Mouse (Mus musculus) intestine, embryonic 16.5 days (tissue): ENCODE measurements around the gene Sh2b1. TPM values are rescaled to one million over a fixed set of nuclear protein-coding genes. Genes with fewer than 3 reads are reported as not detected.
A peak's percentile ranks its signal among the peaks of the same experiment; 100 is the strongest.

Experiments
- ATAC-seq: fragments of 200-750 bp; cut with Nextera tagmentation; 2 replicates; pipeline ENCODE4 v1.8.0; 2017; ENCODE audit warnings: moderate TSS enrichment, moderate library complexity
- H3K27ac ChIP-seq: fragments of 300-500 bp; sonication (generic); 2 replicates; pipeline ENCODE4 v1.5.1; 2014; ENCODE audit warnings: mild to moderate bottlenecking, low read length
- H3K27me3 ChIP-seq: fragments of 300-500 bp; sonication (generic); replicated peaks from 2 replicates; pipeline ENCODE4 v1.6.1; 2014; ENCODE audit warnings: low read length, control low read depth, mixed read lengths; ENCODE audit not compliant: control insufficient read depth, insufficient read depth
- H3K36me3 ChIP-seq: fragments of 300-500 bp; sonication (generic); 2 replicates; pipeline ENCODE4 v1.6.1; 2014; ENCODE audit warnings: low read length, control low read depth; ENCODE audit not compliant: control insufficient read depth, insufficient read depth
- H3K4me1 ChIP-seq: fragments of 300-500 bp; sonication (generic); 2 replicates; pipeline ENCODE4 v1.6.1; 2014; ENCODE audit warnings: low read length, control low read depth, mixed read lengths; ENCODE audit not compliant: control insufficient read depth, insufficient read depth
- H3K4me2 ChIP-seq: fragments of 300-500 bp; sonication (generic); 2 replicates; pipeline ENCODE4 v1.6.1; 2014; ENCODE audit warnings: low read depth, low read length, control low read depth
- H3K4me3 ChIP-seq: fragments of 300-500 bp; sonication (generic); 2 replicates; pipeline ENCODE4 v1.5.1; 2014; ENCODE audit warnings: mild to moderate bottlenecking, low read length
- H3K9ac ChIP-seq: fragments of 300-500 bp; sonication (generic); 2 replicates; pipeline ENCODE4 v1.6.1; 2014; ENCODE audit warnings: low read depth, low read length
- H3K9me3 ChIP-seq: fragments of 300-500 bp; sonication (generic); 2 replicates; pipeline ENCODE4 v1.6.1; 2016; ENCODE audit warnings: low read length, control low read depth; ENCODE audit not compliant: control insufficient read depth
- whole genome bisulfite sequencing: fragments of 180-500 bp; shearing (Covaris S2); extraction: QIAGEN DNeasy Blood & Tissue Kit; methylation state at CpG from one replicate; pipeline ENCODE4 v1.1.7; 2014; 5-methylcytosine and 5-hydroxymethylcytosine counted together
- polyA plus RNA-seq: library from polyadenylated mRNA; unstranded; fragments of >200 nt; fragmentation: Nextera tagmentation; extraction: Ambion mirVana; gene quantifications from 2 replicates; pipeline ENCODE4 v1.2.1, GENCODE M21; 2015

The Sh2b1 gene
- polyA plus RNA-seq, 1 experiment from 2014 or later: 43.2 TPM

GRCm38 (mm10) chr7:126470077-126470476, 5.1 kb downstream of the Sh2b1 start:
- Histone ChIP-seq H3K27ac (no peak overlapping the region), H3K4me3 (no peak overlapping the region), H3K27me3 (no peaks in the 10 kb centered on the region), H3K9ac (no peak overlapping the region), H3K4me1 (peaks cover 14% of the 10 kb centered on the region), H3K9me3 (no peaks in the 10 kb centered on the region), H3K36me3 (peaks cover 27% of the 10 kb centered on the region), H3K4me2 (no peak overlapping the region)
- WGBS: 76% methylated on average over 6 of the region's 6 CpGs
- ATAC-seq: no peak

GRCm38 (mm10) chr7:126467834-126468627, 7.2 kb downstream of the Sh2b1 start:
- H3K4me1 ChIP-seq: peaks cover 6% of the 10 kb centered on the region
- H3K36me3 ChIP-seq: peaks cover 27% of the 10 kb centered on the region
- no peaks in the 10 kb centered on the region for H3K27me3 ChIP-seq
- no peak overlapping the region for H3K9ac ChIP-seq
- no peak overlapping the region for H3K4me2 ChIP-seq
- WGBS: 91% methylated on average over 18 of the region's 18 CpGs
- H3K27ac ChIP-seq: no peak overlapping the region
- H3K4me3 ChIP-seq: no peak overlapping the region
- H3K9me3 ChIP-seq: no peaks in the 10 kb centered on the region
- no peak for ATAC-seq

GRCm38 (mm10) chr7:126467271-126467670, 8.0 kb downstream of the Sh2b1 start:
- Histone ChIP-seq H3K36me3 (peaks cover 22% of the 10 kb centered on the region), H3K27me3 (no peaks in the 10 kb centered on the region), H3K9me3 (no peaks in the 10 kb centered on the region), H3K9ac (no peak overlapping the region), H3K27ac (no peak overlapping the region), H3K4me1 (peaks cover 6% of the 10 kb centered on the region), H3K4me3 (no peak overlapping the region), H3K4me2 (no peak overlapping the region)
- peak; percentile 22; the same call in 1 of the 2 replicates for ATAC-seq
- 72% methylated on average over 5 of the region's 5 CpGs for WGBS

- WGBS: 83% methylated on average over 5 of the region's 5 CpGs
- Histone ChIP-seq H3K9me3 (no peaks in the 10 kb centered on the region), H3K27ac (no peak overlapping the region), H3K27me3 (no peaks in the 10 kb centered on the region), H3K36me3 (peaks cover 21% of the 10 kb centered on the region), H3K9ac (no peak overlapping the region), H3K4me2 (no peak overlapping the region), H3K4me1 (peaks cover 6% of the 10 kb centered on the region), H3K4me3 (no peak overlapping the region)
- no peak for ATAC-seq
These were observed 8.5 kb downstream of the Sh2b1 start for GRCm38 (mm10) chr7:126466707-126467106.

GRCm38 (mm10) chr7:126466116-126466515, 9.1 kb downstream of the Sh2b1 start:
- H3K9me3 ChIP-seq: no peaks in the 10 kb centered on the region
- no peak overlapping the region for H3K9ac ChIP-seq
- peaks cover 6% of the 10 kb centered on the region for H3K4me1 ChIP-seq
- H3K27me3 ChIP-seq: no peaks in the 10 kb centered on the region
- WGBS: 66% methylated on average over 9 of the region's 9 CpGs
- no peak overlapping the region for H3K4me3 ChIP-seq
- no peak overlapping the region for H3K27ac ChIP-seq
- H3K36me3 ChIP-seq: peaks cover 21% of the 10 kb centered on the region
- ATAC-seq: no peak
- H3K4me2 ChIP-seq: no peak overlapping the region

GRCm38 (mm10) chr7:126465246-126466030, 9.8 kb downstream of the Sh2b1 start:
- WGBS: 34% methylated on average over 7 of the region's 7 CpGs
- H3K9ac ChIP-seq: peak overlapping the region; percentile 0; the same call in 1 of the 2 replicates
- H3K36me3 ChIP-seq: peaks cover 21% of the 10 kb centered on the region
- H3K4me2 ChIP-seq: no peak overlapping the region
- H3K4me3 ChIP-seq: no peak overlapping the region
- H3K4me1 ChIP-seq: peaks cover 6% of the 10 kb centered on the region
- no peaks in the 10 kb centered on the region for H3K27me3 ChIP-seq
- no peak for ATAC-seq
- no peak overlapping the region for H3K27ac ChIP-seq
- no peaks in the 10 kb centered on the region for H3K9me3 ChIP-seq

- ATAC-seq: no peak
- Histone ChIP-seq H3K27me3 (no peaks in the 10 kb centered on the region), H3K36me3 (peaks cover 16% of the 10 kb centered on the region), H3K9ac (no peak overlapping the region), H3K9me3 (no peaks in the 10 kb centered on the region), H3K4me1 (peaks cover 6% of the 10 kb centered on the region), H3K27ac (no peak overlapping the region), H3K4me3 (no peak overlapping the region), H3K4me2 (no peak overlapping the region)
- WGBS: 31% methylated on average over 5 of the region's 5 CpGs
These were observed 10.4 kb downstream of the Sh2b1 start for GRCm38 (mm10) chr7:126464836-126465235.

GRCm38 (mm10) chr7:126464121-126464520, 11.1 kb downstream of the Sh2b1 start:
- peaks cover 15% of the 10 kb centered on the region for H3K36me3 ChIP-seq
- no peak overlapping the region for H3K4me3 ChIP-seq
- H3K9ac ChIP-seq: no peak overlapping the region
- peaks cover 6% of the 10 kb centered on the region for H3K4me1 ChIP-seq
- H3K9me3 ChIP-seq: no peaks in the 10 kb centered on the region
- no peak for ATAC-seq
- H3K4me2 ChIP-seq: no peak overlapping the region
- H3K27ac ChIP-seq: no peak overlapping the region
- no peaks in the 10 kb centered on the region for H3K27me3 ChIP-seq
- 67% methylated on average over 4 of the region's 4 CpGs for WGBS

- no peak for ATAC-seq
- no peak overlapping the region for H3K9ac ChIP-seq
- no peak overlapping the region for H3K4me3 ChIP-seq
- H3K27me3 ChIP-seq: no peaks in the 10 kb centered on the region
- H3K27ac ChIP-seq: no peak overlapping the region
- H3K4me2 ChIP-seq: no peak overlapping the region
- peaks cover 6% of the 10 kb centered on the region for H3K4me1 ChIP-seq
- H3K9me3 ChIP-seq: no peaks in the 10 kb centered on the region
- 56% methylated on average over 4 of the region's 4 CpGs for WGBS
- peaks cover 11% of the 10 kb centered on the region; the same call in 1 of the 2 replicates for H3K36me3 ChIP-seq
These were observed 11.7 kb downstream of the Sh2b1 start for GRCm38 (mm10) chr7:126463547-126463946.
